Mouse (Mus musculus): ENCODE measurements around the gene Chga.

Gene Chga

DNA sequence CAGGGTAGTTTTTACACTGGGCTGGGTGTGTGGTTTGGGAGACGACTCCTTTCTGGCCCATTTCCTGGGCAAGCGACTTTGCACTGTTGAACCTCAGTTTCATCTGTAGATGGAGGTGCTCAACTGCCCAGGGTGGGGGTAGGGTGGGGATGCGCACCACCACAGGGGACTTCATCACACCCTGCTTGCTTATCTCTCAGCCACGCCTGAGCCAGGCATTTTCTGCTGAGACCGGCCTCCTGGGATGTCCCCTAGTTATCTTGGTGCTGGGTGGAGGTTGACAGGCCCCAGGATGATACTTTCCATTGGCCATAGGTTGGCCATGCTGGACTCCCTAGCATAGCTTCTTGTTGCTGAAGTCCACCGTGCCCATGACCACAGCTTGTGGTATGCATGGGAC lies 10.3 kb downstream of the Chga start:
- no peak for DNase-seq

DNA sequence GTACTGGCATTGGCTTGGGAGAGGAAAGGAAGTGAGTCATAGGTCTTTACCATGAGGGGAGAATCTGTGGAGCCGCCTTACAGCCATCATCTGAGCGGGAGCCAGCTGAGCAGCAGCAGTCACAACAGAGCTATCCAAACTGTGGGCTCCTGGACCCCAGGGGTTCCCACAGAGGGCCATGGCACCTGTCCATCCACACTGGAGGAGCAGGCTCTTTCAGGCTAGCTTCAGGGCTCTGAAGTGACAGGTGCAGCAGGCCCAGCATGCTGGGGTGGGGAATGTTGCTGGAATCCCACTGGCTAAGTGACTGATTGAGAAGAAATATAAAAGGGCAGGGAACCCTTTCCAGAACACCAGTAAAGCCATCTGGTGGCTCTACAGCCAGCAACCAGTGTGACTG lies 12.2 kb downstream of the Chga start:
- DNase-seq = no peak

DNA sequence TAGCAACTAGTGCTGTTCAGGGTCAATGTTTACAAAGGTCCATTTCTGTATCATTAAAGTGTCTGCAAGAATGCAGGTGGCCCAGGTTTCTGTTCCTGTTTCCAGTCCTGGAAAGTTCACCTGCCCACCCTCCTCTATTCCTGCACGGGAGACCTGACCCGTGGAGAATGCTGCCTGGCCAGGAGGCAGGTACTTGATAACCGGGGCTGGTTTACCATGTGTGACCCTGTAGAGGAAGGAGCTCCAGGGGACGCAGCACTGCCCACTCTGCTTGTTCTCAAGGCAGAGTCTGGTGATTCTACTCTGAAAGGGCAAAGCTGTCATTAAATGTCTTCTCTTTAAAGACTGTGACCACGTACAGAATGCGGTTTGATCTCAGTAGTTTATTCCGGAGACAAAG lies 13.4 kb downstream of the Chga start:
- no peak for DNase-seq

DNA sequence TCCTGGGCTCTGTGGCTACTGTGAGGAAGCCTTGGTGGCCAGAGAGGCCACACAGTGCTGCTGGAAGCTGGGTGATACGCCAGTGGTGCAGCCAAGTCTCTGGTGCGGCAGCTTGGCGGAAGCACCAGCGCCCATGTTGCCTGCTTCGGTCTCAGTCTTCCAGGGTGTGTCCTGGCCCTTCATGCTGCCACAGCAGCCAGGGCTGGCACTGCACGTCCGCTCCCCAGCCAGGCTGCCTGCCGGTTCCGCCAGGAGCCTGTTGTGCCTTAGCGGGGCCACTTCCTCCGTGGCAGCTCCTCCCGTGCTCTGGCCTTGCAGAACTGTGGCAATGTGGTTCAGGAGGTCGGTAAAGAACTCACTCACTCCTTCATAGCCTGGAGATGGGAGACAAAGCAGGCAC lies 15.3 kb downstream of the Chga start:
- DNase-seq = no peak

DNA sequence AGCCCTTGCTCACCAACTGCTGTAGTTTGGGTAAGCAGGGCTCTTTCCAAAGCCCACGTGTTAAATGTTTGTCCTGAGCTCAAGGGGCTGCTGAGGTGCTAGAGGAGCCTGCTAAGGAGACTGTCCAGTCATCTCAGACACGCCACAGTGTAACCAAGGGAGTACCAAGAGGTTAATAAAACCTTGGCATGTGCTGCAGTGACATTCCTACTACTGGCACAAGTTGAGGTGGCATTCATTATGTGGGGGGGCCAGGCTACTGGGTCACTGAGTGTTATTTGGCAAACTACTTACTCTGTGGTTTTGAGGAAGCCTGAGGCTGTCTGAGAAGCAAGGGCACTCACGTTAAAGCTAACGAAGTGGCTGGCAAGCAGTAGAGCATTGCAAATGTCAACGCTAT lies 16.0 kb downstream of the Chga start:
- no peak for DNase-seq

DNA sequence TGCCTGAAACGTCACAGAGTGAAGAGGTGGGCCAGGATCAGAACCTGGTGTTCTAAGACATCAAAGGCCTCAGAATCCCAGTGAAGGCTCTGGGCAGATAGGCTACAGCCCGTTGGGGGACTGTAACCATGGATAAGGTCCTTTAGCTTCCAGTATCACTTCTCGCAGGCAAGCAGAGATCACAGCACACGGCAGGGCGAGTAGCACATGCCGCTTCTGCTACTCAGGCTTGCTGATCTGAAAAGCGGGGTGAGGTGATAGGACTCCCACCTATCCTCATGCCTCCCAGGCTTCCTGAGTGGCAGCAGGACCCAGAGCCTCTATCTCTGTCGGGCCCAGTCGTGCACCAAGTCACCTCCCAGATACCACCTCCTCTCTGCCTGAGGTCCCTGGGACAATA lies 16.9 kb downstream of the Chga start:
- DNase-seq = no peak

DNA sequence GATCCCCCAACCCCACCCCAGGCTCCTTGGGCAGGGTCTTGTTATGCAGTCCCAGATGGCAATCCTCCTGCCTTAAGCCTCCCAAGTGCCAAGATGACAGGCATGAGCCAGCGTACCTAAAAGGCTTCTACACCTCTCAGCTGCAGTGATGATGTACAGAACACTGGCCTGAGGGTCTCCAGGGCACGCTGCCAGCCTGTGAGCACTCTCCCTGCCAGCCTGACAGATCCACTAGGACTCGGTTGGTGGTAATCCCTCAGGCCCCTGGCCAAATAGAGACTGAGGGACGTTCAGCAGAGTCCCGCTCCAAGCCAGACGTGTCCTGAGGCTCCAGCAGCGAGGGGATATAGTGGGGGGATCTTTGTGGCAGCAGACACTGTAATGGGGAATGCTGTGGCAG lies 18.3 kb downstream of the Chga start:
- DNase-seq = no peak

DNA sequence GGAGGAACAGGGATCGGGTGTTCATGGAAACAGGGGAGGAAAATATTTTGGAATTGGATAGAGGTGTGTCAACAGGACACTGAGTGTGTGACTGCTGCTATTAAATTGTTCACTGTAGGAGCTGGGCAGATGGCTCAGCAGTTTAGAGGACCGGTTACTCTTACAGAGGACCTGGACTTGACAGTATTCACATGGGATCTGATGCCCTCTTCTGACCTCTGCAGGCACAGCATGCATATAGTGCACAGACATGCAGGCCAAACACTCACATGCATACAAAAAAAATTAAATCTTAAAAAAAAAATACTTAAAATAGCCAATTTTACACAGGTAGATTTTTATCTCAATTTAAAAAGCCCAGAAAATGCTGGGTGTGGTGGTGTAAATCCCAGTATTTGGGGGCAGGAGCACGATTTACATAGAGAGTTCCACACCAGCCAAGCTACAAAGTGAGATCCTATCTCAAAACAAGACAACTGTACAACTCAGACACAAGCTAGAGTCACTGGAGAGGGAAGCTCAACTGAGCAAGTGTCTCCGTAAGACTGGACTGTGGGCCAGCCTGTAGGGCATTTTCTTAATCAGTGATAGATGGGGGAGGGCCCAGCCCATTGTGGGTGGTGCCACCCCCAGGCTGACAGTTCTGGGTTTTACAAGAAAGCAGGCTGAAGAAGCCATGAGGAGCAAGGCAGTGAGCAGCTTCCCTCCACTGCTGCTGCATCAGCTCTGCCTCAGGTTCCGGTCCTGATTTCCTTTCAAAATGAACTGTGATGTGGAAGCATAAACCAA lies 21.0 kb downstream of the Chga start:
- peak; percentile 55 for DNase-seq

DNA sequence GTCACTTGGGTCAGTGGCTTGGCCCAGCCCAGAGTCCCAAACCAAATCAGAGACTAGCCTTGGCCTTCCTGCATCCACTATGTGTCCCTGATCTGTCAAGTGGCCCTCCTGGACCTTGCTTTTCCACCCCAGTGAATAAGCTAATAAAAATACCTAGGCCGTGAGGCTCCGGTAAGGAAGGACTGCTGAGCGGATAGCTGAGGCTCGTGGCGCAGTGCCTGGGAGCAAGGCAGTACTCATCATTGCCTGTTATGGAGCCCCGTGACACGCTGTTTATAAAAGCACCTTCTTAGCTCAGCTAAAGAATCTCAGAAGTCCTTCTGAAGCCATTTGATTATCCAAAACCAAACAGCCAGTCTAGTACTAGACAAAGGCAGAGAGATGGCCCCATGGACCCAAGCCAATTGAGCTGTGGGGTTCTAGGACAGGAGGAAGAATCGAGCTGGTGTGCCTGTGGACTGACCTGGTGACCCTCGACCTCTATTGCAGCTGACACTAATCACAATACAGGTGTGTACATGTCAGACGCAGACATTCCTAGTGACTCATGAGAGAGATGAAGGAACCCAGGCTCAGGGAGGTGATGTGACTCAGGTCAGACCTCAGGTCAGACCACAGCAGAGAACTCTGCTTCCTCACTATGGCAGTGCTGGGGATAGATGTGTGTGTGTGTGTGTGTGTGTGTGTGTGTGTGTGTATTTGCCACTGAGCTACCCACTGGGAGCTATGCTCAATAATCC lies 22.1 kb downstream of the Chga start:
- no peak for DNase-seq

DNA sequence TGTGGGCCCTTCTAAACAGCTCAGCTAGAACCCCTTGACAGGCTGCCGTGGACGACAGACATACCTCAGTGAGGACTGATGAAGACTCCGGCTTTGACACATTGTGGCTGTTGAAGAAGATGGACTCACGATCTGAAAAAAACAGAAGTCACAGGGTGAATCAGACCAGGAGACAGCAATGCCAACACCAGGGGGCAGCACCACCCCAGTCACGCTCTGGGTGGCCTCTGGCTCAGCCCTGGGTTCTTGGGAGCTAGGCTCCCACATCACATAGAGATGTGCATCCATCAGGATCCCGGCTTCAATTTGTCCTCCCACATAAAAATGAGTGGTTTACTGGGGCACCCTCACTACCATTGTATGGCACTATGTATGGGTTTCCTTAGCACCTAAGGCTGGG lies 24.3 kb downstream of the Chga start:
- peak; percentile 73 for DNase-seq

DNA sequence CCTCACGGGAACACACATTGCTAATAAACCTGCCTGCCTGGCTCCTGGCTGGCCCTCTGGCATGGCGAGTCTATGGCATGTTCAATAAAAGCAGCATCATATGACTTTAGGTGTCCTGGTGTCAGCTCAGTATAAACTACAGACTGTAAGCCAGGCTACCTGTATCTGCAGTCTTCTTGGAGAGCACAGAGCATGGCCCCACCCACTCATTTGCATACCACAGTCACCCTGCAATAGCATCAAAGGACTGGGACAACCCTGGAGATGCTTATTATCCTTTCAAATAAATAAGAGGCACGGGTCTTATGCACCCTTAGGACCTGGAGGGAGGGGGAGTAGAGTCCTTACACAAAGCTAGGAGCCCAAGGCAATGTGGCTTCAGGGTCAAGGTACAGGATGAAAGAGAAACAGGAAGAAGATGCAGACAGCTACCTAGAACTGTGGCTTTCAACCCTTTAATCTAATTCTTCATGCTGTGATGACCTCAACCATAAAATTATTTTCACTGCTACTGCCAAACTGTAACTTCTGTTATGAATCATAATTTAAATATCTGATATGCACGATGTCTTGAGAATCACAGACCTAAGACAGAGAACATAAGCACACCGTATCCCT lies 26.9 kb downstream of the Chga start:
- no peak for DNase-seq

DNA sequence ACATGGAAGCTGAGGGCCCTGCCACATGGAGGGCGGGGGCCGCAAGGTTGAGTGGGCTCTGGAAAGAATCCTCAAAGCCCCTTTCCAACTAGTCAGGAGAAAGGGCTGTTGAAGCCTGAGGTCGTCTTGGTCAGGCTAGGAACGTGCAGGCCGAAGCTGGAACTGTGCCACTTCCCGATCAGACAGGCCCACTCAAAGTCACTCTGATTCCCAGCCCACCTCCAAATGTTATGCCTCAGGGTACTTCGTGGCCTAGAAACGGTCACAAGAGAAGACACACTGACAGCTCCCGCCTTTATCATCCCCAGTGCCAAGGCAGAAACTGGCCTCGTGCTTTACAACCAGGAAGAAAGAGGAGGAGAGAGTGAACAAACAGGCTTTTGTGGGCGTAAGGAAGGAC lies 27.7 kb downstream of the Chga start:
- DNase-seq = peak; percentile 77

DNA sequence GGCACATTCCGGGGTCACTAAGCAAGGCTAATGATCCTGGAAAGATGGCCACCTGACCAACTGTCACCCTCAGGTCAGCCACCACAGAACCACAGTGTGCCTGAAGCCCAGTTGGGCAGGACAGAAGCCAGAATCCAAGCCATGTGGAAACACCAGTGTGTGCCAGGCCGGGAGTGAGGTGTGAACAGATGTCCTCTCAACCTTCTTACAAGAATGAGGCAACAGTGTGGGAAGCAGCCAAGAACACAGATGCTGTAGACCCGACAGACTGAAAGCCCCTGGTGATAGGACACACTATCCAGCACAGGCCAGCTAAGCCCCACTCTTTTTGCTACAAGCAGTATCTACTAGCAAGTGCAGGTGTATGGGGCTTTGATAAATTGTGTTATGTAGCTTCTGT lies 30.6 kb downstream of the Chga start:
- DNase-seq = no peak

DNA sequence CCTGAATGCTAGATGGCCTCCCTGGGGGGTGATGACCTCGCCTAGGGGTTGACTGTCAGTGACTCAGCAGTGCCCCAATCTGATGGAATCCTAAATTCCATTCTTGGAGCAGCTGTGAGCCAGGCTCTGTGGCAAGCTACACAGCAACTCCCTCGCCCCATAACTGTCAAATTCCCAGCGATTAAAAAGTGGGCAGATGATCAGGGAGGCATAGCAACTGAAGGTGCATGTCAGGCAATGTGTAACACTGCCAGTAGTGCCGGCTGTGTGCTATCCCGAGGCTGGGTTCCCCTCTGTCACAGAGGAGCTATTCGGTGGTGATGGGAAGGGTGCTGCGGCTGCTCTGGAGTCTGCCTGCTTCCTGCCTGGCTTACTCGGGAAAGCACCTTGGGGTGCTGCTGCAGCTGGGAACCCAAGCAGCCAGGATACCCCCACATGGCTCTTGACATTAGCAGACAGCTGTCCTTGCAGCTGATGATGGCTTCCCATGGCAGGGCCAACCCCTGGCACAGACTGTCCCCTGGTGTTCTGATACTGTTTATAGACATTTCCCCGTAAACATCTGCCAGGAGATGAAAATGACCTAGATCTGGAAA lies 31.6 kb downstream of the Chga start:
- no peak for DNase-seq

DNA sequence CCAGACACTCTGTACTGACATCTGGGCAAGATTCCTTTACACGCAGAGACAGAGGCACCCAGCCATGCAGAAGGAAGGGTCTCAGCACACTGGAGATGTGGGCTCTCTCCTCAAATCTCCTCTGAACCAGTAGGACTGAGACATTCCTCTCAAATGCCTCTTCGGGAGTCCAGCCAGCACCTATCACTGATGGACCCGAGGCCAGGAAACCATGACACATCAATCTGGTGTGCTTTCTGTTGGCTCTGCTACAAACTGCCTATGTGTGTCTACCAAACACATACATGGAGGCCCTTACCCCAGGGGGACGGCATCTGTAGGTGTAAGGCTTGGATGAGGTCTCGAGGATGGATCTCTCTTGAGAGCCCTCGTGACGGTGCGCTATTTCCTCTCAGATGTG lies 32.3 kb downstream of the Chga start:
- DNase-seq = no peak

DNA sequence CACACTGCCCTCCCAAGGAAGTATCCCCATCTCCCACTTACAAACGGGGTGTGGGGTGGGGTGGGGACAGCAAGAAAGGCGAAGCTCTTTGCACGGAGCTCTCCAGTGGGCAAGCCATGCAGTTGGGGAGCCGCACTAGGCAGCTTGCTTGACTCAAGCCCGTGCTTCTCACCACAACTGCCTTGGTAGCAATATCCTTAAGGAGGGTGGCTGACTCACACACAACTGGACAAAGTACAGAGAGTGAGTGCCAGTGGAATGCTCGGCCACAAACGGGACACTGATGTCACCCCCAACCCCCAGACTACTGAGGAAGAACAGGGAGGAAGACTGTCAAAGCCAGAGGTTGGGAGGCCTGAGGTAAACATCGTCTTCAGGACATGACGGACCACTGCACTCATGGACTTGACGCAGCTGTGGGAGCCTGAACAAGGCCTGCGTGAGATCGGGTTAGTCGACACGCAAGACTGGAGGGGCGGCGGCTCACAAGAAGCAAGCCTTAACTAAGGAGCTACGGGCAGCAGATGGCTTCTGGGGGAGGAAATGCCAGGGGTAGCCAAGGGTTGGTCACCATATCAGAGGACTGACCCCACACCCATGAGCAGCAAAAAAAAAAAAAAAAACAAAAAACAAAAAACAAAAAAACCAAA lies 36.1 kb downstream of the Chga start:
- peak; percentile 40 for DNase-seq

DNA sequence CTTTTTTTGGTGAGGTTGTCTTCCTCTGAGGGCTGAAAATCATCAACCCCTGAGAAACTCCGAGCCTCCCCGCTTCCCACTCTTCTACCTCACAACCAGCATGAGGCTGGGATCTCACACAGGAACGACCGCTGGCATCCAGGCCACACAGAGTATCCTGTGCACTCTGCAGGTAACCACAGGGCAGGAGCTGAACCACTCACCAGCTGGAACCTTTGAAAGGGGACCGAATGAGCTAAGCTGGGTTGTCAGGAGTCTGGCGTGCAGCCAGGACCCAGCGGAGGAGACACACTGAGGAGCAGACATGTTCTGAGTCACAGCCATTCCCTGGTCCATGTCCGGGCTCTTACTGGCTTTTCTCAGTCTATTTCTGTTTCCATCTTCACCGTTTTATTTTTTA lies 38.9 kb downstream of the Chga start:
- peak; percentile 60 for DNase-seq

DNA sequence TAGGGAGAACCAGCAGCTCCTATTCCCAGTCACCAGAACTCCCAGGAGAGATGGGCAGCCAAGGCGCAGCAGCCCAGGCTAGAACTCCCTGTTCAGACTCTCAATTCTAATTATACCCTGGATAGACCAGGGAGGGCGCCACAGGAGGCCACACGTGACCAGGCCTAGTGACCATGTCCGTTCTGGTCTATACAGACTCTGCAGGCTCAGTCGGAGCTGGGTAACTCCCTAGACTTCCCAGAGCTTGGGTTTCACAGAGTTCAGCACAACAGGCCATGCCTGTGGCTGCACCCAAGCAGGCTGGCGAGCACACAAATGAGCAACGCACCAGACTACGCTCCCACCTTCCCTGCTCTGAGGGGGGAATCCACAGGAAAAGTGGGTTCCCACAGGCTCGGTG lies 39.9 kb downstream of the Chga start:
- DNase-seq = no peak

DNA sequence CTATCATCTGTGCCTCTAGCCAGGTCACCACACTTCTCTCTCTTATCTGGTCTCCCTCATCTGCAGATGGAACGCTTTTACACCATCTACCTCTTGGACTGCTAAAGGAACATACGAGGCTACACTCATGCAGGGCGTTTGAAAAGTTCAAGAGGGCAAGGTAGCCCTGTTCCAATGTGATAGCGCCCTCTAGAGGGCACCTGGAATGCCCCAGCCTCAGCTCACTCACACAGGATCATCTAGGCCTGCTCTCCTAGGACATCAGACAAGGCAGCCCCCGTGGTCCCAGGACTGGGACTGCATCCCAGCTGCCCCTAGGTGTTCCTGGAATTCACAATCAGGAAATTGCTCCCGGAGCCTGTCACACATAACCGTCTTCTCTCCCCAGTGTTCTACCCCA lies 41.6 kb downstream of the Chga start:
- no peak for DNase-seq

DNA sequence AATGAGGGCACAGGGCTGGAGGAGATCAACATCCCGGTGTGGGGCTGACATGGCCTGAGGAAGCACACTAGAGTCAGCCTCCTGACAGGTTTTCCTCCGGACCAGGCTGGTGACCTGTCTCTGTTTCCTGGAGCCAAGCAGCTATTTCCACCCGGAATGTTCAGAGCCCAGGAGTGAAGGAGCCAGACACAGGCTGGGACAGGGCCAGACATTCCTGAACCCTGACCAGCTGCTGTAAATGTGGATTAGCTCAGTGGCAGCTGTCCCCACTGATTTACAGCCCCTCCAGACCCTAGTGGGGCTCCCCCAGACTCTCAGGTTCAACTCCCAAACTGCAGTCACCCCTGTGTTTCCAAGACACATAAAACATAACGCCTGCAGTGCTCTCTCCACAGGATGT lies 42.7 kb downstream of the Chga start:
- no peak for DNase-seq

DNA sequence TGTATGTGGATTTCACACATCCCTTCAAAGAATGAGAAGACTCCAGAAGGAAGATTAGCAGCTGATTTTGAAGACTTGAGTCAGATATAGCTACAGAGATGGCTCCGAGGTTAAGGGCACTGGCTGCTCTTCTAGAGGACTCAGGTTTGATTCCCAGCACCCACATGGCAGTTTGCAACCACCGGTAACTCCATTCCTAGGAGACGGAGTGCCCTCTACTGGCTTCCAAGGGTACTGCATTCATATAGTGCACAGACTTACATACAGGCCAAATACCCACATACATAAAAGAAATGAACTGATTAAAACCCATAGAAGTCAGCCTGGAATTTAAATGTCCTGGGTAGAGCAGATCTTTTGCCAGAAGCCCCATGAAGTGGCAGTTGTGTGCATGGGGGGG lies 43.8 kb downstream of the Chga start:
- no peak for DNase-seq

DNA sequence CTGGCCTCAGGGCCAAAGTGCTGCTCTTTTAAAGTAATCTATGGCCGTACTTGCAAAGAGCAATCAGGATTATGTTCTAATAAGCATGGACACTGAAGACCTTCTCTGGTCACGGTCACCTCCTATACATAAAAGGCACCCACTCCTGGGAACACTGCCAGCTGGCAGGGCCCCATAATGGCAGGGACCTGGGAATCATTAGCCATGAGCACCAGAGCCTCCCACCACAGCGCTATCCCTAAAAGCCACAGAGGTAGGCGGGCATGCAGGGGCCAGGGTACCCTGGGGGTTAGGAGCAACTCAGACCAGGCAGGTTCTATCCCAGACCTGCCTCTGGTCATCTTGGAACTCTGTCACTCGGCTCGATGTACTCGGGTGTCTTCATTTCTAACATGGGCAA lies 45.0 kb downstream of the Chga start:
- DNase-seq = no peak

DNA sequence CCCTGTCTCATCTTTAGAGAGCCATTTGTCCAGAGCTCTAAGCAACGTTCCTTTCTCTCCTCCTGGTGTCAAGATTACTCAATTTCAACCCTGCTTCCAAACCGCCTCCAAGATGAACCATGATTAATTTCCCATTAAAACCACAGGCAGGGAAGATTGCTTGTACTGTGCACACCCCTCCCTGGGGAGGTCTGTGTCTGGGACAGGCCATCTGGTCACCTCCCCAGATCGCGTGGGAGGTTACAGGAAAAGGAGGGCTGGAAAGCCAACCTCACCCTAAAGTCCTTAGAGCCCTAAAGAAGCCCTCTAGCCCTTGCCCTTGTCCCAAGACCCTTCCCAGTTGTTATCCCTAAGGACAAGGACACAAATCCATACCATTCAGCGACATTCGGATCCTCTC lies 45.6 kb downstream of the Chga start:
- no peak for DNase-seq
